Mouse (Mus musculus): ENCODE data around the gene Kirrel3. TPM values are rescaled to one million over a fixed set of nuclear protein-coding genes. Genes with fewer than 3 reads are reported as not detected.

Gene Kirrel3
- total RNA-seq, 2 experiments from 2014 or later = not detected

DNA sequence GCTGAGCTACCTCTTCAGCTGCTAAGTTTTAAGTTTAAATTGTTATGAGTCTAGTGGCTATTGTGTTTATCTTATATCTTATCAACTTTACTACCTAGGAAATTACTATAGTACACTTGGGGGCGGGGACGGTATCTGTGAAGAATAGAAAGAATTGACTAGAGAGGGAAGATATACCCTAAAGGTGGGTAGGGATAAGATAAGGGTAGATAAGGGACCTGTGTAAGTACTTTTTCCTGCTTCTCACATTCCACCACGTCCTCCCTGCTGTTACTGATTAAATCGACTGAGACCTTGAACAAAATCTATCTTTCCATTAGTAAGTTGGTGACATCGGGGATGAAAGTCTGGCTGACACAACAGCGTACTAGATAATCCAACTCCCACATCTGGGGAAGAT lies 562.8 kb downstream of the Kirrel3 start:
- no peak for ATAC-seq (replicated peaks; ENCODE audit: poor library complexity)

DNA sequence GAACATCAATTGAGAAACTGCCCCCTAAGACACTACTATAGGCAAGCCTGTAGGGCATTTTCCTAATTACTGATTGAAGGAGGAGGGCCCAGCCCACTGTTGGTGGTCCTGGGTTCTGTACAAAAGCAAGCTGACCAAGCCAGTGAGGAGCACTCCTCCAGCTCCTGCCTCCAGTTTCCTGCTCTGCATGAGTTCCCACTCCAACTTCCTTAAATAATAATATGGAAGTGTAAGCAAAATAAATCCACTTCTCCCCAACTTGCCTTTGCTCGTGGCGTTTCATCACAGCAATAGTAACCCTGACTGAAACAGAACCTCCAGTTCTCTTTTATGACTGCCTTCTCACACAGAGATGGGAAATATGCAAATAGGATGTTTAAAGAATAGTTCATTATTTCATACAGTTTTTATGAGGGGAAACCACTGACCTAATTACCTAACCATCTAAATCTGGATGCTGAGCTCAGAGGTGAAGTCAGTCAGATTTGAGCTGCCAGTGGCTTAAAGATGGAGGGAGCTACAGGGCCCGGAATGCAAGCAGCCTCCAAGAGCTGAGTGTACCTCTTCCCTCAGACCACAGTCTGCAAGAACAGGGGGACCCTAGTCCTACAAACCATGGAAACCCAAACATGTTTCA lies 564.3 kb downstream of the Kirrel3 start:
- no peak for ATAC-seq (replicated peaks; ENCODE audit: poor library complexity)

DNA sequence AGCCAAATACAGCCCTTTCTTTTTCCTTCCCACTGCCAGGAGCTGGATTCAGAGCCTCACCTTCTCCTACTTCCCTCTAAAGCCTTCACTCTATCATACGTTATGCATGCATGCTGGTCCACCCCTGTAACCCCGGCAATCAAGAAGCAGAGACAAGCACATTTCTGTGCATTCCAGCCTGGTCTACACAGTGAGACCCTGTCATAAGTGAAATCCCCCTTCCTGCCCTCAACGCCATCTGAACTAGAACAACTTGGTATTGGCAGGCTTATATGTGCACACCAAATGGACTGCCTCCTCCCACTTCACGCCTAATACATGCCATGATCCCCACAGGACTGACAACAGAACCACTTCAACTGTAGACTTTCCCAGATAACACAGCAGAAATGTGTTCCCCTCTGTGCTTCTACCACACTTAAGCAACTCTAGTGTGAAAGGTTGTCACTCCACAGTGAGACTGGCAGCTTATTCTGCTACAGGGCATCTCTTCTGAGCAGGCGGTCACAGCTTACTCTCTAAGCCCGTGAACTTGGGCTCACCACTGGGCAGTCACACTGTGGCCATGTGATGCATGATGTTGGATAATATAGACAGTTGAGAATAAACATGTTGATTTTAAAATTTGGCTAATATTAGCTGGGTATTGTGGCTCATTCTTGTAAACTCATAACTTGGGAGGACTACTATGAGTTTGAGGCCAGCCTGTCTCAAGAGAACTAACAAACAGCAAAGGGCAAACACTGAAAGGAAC lies 565.2 kb downstream of the Kirrel3 start:
- no peak for ATAC-seq (replicated peaks; ENCODE audit: poor library complexity)

DNA sequence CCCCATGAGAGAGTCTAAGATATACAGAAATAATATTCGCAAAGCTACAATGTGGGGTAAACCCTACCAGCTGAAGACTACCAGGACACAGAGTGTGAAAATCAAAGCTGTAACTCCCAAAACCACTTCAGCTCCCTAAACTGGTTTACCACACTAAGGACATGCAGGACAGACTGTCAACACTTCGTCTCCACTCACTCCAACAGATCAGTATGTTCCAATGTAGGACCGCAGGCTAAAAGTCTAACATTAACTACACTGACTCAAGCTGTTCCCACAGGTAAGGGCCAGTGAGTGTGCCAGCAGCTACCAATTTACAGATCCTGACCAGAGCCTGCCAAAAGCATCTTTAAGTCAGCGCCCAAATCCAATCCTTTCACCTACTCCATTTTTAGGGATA lies 566.0 kb downstream of the Kirrel3 start:
- ATAC-seq (replicated peaks; ENCODE audit: poor library complexity) = no peak

DNA sequence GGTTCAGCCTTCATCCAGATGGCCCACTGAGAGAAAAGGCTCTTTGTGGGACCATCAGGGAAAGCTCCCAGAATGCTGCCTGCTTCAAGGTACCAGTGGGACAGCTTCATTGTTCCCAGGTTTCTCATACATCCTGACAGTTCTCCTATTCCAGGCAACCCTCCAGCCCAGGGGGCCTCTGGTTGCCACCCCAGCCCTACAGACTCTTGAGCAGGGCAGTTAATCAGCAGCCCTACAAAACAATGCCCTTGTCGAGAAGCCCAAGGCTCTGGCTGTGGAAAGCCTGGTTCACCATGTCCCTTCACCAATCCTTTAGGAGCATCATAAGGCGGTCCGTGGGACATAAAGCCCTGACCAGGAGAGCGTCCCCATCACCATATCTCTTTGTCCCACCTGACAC lies 567.0 kb downstream of the Kirrel3 start:
- ATAC-seq (replicated peaks; ENCODE audit: poor library complexity) = no peak

DNA sequence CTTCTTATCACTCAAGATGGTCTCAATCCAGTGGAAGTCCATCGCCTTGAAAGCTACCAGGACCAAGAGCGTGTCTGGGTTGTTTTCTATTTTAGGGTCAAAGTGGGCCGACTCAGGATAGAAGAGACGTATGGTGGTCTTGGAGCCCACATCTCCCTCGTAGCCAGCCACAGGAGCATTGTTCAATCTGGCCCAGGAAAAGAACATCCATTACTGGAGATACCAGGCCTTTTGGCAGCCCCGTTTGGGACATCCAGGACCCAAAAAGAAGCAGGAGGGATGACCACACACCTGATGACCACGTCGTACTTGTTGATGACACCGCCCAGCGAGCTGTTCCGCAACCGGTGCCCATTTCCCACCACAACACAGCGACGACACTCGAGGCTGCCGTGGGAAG lies 567.4 kb downstream of the Kirrel3 start:
- no peak for ATAC-seq (replicated peaks; ENCODE audit: poor library complexity)

DNA sequence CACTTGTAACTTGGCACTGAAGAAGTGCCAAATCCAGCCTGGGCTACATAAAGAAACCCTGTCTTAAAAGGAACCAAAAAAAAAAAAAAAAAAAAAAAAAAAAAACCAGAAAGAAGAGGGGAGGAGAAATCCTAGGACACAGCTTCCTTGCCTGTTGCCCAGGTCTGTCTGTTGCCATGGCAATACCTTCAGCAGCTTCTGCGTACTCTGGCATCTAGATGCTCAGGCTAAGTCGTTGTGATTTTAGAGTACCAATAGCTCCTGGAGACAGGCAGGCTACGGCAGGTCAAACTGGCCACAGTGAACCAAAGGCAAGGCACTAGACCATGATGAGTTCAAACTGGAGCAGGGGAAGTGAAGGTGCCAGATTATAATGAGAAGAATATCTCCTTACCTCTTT lies 568.0 kb downstream of the Kirrel3 start:
- ATAC-seq (replicated peaks; ENCODE audit: poor library complexity) = no peak

DNA sequence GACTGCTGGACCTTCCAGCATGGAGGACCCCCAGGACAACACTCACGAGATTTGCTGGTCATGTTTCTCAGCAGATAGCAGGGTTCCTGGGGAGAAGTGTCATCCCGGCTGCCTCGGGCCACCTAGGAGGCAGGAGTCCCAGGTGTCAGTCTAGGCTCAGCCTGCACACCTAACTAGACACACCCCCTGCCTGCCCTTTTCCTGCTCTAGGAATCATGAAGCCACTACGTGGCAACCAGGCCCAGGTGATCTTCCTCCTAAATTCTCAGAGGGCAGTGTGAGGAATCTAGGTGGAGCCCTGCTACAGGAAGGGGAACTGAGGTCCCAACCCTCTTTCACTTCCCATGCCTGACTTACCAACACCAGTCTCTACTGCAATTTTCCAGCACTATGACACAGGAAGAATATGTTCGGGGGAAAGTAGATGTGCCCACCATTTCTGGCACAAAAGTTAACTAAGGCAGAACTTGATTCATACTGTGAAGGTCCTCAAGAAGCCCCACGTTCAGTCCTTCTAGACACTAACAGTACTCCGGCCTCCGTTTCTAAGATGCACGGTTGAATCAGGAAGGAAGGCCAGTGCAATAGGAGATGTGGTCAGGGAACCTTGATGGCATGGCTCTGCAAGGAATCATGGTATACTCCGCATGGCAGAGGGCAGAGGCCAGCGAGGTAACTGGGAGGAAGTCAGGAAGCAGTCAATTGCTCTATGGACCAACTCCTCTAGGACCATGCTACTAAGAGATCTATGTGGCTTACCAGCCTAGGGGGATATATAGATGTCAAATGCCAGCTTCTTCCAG lies 570.0 kb downstream of the Kirrel3 start:
- ATAC-seq (replicated peaks; ENCODE audit: poor library complexity) = peak; percentile 68

DNA sequence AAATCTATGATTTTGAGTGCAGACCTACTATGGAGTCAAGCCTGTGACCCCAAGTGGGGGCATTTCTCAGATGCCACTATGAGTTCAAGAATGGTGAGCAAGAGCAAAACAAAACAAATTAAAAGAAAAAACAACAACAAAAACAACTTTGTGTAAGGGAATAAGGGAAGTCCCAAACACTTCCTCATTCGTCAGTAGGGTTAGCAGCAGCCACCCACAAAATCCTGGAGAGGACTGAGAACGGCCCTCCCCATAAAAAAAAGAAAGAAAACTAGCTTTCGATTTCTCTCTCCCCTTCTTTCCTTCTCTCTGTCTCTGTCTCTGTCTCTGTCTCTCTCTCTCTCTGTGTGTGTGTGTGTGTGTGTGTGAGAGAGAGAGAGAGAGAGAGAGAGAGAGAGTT lies 570.9 kb downstream of the Kirrel3 start:
- peak; percentile 35 for ATAC-seq (replicated peaks; ENCODE audit: poor library complexity)

DNA sequence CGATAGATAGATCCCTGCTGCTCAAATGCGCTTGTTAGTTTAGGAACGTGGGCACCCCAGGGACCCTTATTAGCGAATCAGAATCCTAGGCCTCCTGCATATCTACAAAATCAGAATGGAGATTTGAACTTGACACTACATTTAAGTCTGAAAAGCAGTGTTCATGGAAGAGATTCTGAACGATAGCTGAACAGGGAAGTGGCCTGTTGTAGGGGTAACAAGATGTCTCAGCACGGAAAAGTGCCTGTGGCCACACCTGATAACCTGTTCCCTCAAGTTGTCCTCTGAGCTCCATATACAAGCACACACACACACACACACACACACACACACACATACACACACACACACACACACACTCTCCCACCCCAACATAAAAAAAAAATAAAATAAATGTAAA lies 571.9 kb downstream of the Kirrel3 start:
- no peak for ATAC-seq (replicated peaks; ENCODE audit: poor library complexity)

DNA sequence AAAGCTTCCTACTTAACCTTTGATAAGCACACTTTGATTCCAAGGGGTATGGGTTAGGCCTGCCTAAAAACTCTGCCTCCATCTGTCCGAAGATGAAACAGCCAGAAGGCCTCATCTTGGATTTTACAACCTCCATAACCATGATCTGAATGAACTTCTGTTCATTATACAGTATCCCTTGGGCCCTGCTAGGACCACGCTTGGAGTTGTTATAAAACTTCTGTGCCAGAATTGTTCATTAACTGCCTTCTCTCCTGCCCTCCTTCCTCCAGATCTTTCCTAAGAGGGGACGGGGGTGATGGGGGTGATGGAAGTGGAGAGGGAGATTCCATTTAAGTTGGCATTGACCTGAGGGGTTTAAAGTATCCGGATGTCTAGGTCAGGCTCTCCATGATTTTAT lies 572.5 kb downstream of the Kirrel3 start:
- ATAC-seq (replicated peaks; ENCODE audit: poor library complexity) = no peak

DNA sequence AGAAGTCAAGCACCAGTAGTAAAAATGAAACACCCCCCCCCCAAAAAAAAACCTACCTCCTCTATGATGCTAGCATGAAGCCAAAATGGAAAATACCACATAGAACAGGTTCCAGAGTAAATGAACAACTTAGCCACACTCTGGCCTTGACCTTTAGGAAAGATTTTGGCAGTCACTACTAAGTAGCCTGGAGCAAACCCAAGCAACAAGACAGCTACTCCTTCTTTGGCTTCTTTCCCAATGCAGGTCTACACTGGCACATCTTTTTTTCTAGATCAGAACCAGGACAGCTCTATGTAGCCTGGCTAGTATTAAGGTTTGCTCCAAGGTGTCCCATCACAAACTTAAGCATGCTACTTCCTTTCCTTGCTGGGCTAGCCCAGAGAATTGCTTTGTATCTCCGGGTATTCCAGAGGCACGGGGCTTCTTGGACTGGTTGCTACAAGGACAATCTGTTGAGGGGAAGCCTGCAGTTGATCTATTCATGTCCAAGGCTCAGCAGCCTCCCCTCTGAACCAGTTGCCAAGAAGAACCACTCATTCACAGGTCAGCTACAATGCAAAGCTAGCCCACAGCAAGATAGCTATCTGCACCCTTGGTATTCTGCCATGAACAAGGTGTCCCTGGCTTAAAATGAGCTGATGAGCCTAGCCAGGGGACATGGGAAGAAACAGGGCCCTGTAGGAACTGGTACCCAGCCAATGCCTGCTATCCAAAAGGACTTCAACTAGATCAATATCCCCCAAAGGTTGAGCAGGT lies 573.1 kb downstream of the Kirrel3 start:
- ATAC-seq (replicated peaks; ENCODE audit: poor library complexity) = no peak

DNA sequence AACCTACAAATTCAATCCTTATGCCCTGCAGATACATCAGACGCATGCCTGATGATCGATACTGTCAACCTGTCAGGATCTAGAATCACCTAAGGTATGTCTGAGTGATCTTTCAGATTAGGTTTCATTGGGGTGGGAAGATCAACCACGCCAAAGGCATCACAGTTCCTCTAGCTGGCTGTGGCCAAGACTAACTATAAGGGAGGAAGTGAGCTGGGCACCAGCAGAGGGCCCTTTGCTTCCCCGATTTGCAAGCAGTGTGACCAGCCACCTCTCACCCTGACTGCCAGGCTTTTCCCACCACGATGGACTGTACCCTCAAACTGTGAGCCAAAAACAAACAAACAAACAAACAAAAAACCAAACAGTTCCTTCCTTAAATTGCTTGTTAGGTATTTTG lies 574.2 kb downstream of the Kirrel3 start:
- ATAC-seq (replicated peaks; ENCODE audit: poor library complexity) = peak; percentile 46

DNA sequence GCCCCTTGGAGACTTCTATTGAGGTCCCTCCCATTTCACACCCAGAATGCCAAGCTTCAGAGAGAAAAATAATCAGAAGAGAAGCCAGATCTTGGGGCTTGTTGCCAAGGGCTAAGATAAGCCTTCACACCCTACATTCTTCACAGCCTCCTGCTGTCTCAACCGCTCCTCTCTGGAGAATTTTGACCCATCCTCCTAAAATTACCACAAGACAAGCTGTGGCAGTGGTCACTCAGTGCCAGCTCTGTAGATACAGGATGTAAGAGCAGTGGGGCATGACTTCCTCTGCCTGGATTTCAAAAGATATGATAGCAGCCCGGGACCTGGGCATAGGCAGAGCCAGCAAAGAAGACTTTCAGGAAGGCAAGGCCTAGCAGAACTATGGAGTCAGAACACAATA lies 575.8 kb downstream of the Kirrel3 start:
- ATAC-seq (replicated peaks; ENCODE audit: poor library complexity) = peak; percentile 58
